Mouse (Mus musculus): ENCODE data around the gene Gm20683. TPM values are rescaled to one million over a fixed set of nuclear protein-coding genes. Genes with fewer than 3 reads are reported as not detected.

Gm20683 gene
- total RNA-seq (2014; rRNA removed) (2.7 and 4.8 TPM in 2 replicates), polyA plus RNA-seq (2012; rRNA removed) (19.1 and 26.9 TPM in 2 replicates)

GRCm38 (mm10) chr17:25841117-25841880 is at the start of gene Gm20683:
TSS of gene Gm20683 (minus strand) at chr17:25841763.
- H3K4me1 ChIP-seq (ENCODE audit: control insufficient read depth, insufficient read depth, low read length) = peaks cover 39% of the 10 kb centered on the region
- no peak within 1 kb of the TSS for H3K9ac ChIP-seq (ENCODE audit: low read depth, low read length)
- TF ChIP-seq POLR2A (IDR thresholded peaks at IDR 0.05; ENCODE audit: extremely low read depth, insufficient read depth, low read length) = no peak
- TF ChIP-seq CTCF (IDR thresholded peaks at IDR 0.05; ENCODE audit: low read depth, low read length) = no peak
- H3K27ac ChIP-seq (replicated peaks; ENCODE audit: insufficient read depth, low read depth, low read length) = no peak within 1 kb of the TSS
- 0 out of 2 replicates have a peak, but pooled peaks cover 2% of the 10 kb centered on the region for H3K36me3 ChIP-seq (ENCODE audit: control insufficient read depth, insufficient read depth, low read length)
- no peaks in the 10 kb centered on the region for H3K27me3 ChIP-seq (ENCODE audit: control insufficient read depth, insufficient read depth, low read length)
- peaks cover 15% of the 10 kb centered on the region; the same call in 1 of the 2 replicates for H3K79me2 ChIP-seq (ENCODE audit: control insufficient read depth, insufficient read depth, low read length)
- 95% methylated on average over 22 of the region's 22 CpGs for WGBS
- no peak within 1 kb of the TSS for H3K4me3 ChIP-seq (ENCODE audit: insufficient read depth, low read depth, low read length)
- no peak for DNase-seq (ENCODE audit: extremely low read depth, low read depth, low spot score)

GRCm38 (mm10) chr17:25888837-25889236 is 47.3 kb upstream of the Gm20683 start:
- no peak overlapping the region for H3K4me3 ChIP-seq (ENCODE audit: insufficient read depth, low read depth, low read length)
- peaks cover 9% of the 10 kb centered on the region for H3K4me1 ChIP-seq (ENCODE audit: control insufficient read depth, insufficient read depth, low read length)
- no peaks in the 10 kb centered on the region for H3K27me3 ChIP-seq (ENCODE audit: control insufficient read depth, insufficient read depth, low read length)
- TF ChIP-seq POLR2A (IDR thresholded peaks at IDR 0.05; ENCODE audit: extremely low read depth, insufficient read depth, low read length) = no peak
- no peak for TF ChIP-seq CTCF (IDR thresholded peaks at IDR 0.05; ENCODE audit: low read depth, low read length)
- WGBS = 94% methylated on average over 3 of the region's 3 CpGs
- no peak overlapping the region for H3K27ac ChIP-seq (replicated peaks; ENCODE audit: insufficient read depth, low read depth, low read length)
- no peak overlapping the region for H3K9ac ChIP-seq (ENCODE audit: low read depth, low read length)
- DNase-seq (ENCODE audit: extremely low read depth, low read depth, low spot score) = no peak
- peaks cover 12% of the 10 kb centered on the region; the same call in 1 of the 2 replicates for H3K36me3 ChIP-seq (ENCODE audit: control insufficient read depth, insufficient read depth, low read length)
- peaks cover 6% of the 10 kb centered on the region; the same call in 1 of the 2 replicates for H3K79me2 ChIP-seq (ENCODE audit: control insufficient read depth, insufficient read depth, low read length)

- TF ChIP-seq POLR2A (IDR thresholded peaks at IDR 0.05; ENCODE audit: extremely low read depth, insufficient read depth, low read length) (no peak), CTCF (IDR thresholded peaks at IDR 0.05; ENCODE audit: low read depth, low read length) (no peak)
- DNase-seq (ENCODE audit: extremely low read depth, low read depth, low spot score) = no peak
- H3K9ac ChIP-seq (ENCODE audit: low read depth, low read length) = no peak overlapping the region
- peaks cover 5% of the 10 kb centered on the region; the same call in 1 of the 2 replicates for H3K79me2 ChIP-seq (ENCODE audit: control insufficient read depth, insufficient read depth, low read length)
- H3K27me3 ChIP-seq (ENCODE audit: control insufficient read depth, insufficient read depth, low read length) = no peaks in the 10 kb centered on the region
- 0 out of 2 replicates have a peak overlapping the region, but pooled peaks have one; percentile 21 for H3K27ac ChIP-seq (replicated peaks; ENCODE audit: insufficient read depth, low read depth, low read length)
- peaks cover 9% of the 10 kb centered on the region for H3K4me1 ChIP-seq (ENCODE audit: control insufficient read depth, insufficient read depth, low read length)
- no peak overlapping the region for H3K4me3 ChIP-seq (ENCODE audit: insufficient read depth, low read depth, low read length)
- peaks cover 13% of the 10 kb centered on the region; the same call in 1 of the 2 replicates for H3K36me3 ChIP-seq (ENCODE audit: control insufficient read depth, insufficient read depth, low read length)
- WGBS = 69% methylated on average over 10 of the region's 10 CpGs
Observed at GRCm38 (mm10) chr17:25887467-25887866, 45.9 kb upstream of the Gm20683 start.

GRCm38 (mm10) chr17:25886806-25887205 is 45.2 kb upstream of the Gm20683 start:
- Histone ChIP-seq H3K27ac (replicated peaks; ENCODE audit: insufficient read depth, low read depth, low read length) (peak overlapping the region; percentile 94), H3K4me1 (ENCODE audit: control insufficient read depth, insufficient read depth, low read length) (peaks cover 9% of the 10 kb centered on the region), H3K4me3 (ENCODE audit: insufficient read depth, low read depth, low read length) (no peak overlapping the region), H3K27me3 (ENCODE audit: control insufficient read depth, insufficient read depth, low read length) (no peaks in the 10 kb centered on the region), H3K36me3 (ENCODE audit: control insufficient read depth, insufficient read depth, low read length) (peaks cover 13% of the 10 kb centered on the region; the same call in 1 of the 2 replicates), H3K9ac (ENCODE audit: low read depth, low read length) (peak overlapping the region; percentile 41; the same call in 1 of the 2 replicates), H3K79me2 (ENCODE audit: control insufficient read depth, insufficient read depth, low read length) (peaks cover 5% of the 10 kb centered on the region; the same call in 1 of the 2 replicates)
- TF ChIP-seq POLR2A (IDR thresholded peaks at IDR 0.05; ENCODE audit: extremely low read depth, insufficient read depth, low read length) = no peak
- no peak for TF ChIP-seq CTCF (IDR thresholded peaks at IDR 0.05; ENCODE audit: low read depth, low read length)
- DNase-seq (ENCODE audit: extremely low read depth, low read depth, low spot score) = peak; percentile 93

- TF ChIP-seq CTCF (IDR thresholded peaks at IDR 0.05; ENCODE audit: low read depth, low read length) (peak; percentile 54), POLR2A (IDR thresholded peaks at IDR 0.05; ENCODE audit: extremely low read depth, insufficient read depth, low read length) (no peak)
- WGBS = 69% methylated on average over 4 of the region's 4 CpGs
- Histone ChIP-seq H3K9ac (ENCODE audit: low read depth, low read length) (no peak overlapping the region), H3K79me2 (ENCODE audit: control insufficient read depth, insufficient read depth, low read length) (peaks cover 2% of the 10 kb centered on the region; the same call in 1 of the 2 replicates), H3K36me3 (ENCODE audit: control insufficient read depth, insufficient read depth, low read length) (peaks cover 13% of the 10 kb centered on the region; the same call in 1 of the 2 replicates), H3K27me3 (ENCODE audit: control insufficient read depth, insufficient read depth, low read length) (no peaks in the 10 kb centered on the region), H3K4me3 (ENCODE audit: insufficient read depth, low read depth, low read length) (no peak overlapping the region), H3K4me1 (ENCODE audit: control insufficient read depth, insufficient read depth, low read length) (peaks cover 18% of the 10 kb centered on the region), H3K27ac (replicated peaks; ENCODE audit: insufficient read depth, low read depth, low read length) (peak overlapping the region; percentile 94)
- DNase-seq (ENCODE audit: extremely low read depth, low read depth, low spot score) = no peak
Observed at GRCm38 (mm10) chr17:25885636-25886035, 44.1 kb upstream of the Gm20683 start.

Data from liver, adult 2 months (tissue).